Mouse (Mus musculus): ENCODE data around the gene Hist2h2aa2. TPM values are rescaled to one million over a fixed set of nuclear protein-coding genes. Genes with fewer than 3 reads are reported as not detected.

The Hist2h2aa2 gene
- total and polyA plus RNA-seq, 3 experiments = 18.4 to 11,232 TPM; not detected in 1

GRCm38 (mm10) chr3:96209242-96209641 lies 30.8 kb downstream of the Hist2h2aa2 start:
- DNase-seq (ENCODE audit: low read depth, low spot score) = no peak
- Histone ChIP-seq H3K27ac (ENCODE audit: control insufficient read depth, low read depth, low read length) (no peak overlapping the region), H3K4me3 (ENCODE audit: control insufficient read depth in 1 of 2, insufficient read depth in 1 of 2, low read depth in 2 of 2, low read length in 2 of 2) (no peak overlapping the region), H3K27me3 (ENCODE audit: control insufficient read depth in 1 of 2, insufficient read depth in 2 of 2, low read length in 2 of 2) (peaks cover 32 to 61% of the 10 kb centered on the region in 2 experiments), H3K79me2 (ENCODE audit: control insufficient read depth, insufficient read depth, low read length, poor library complexity) (no peaks in the 10 kb centered on the region), H3K4me1 (ENCODE audit: control insufficient read depth in 1 of 2, insufficient read depth in 2 of 2, low read length in 2 of 2) (no peaks in the 10 kb centered on the region), H3K36me3 (ENCODE audit: control insufficient read depth in 1 of 2, insufficient read depth in 2 of 2, low read length in 2 of 2) (no peaks in the 10 kb centered on the region), H3K9ac (ENCODE audit: control insufficient read depth, low read depth, low read length, poor library complexity, severe bottlenecking) (no peak overlapping the region), H3K9me3 (replicated peaks; ENCODE audit: insufficient read depth, low read length) (no peaks in the 10 kb centered on the region)
- TF ChIP-seq SMC3 (IDR thresholded peaks at IDR 0.05; ENCODE audit: low read depth, low read length) (peak; percentile 24), CTCF (IDR thresholded peaks at IDR 0.05 in 2 of 3, conservative IDR thresholded peaks at IDR 0.05 in 1 of 3; ENCODE audit: control insufficient read depth in 1 of 3, insufficient read depth in 1 of 3, low read depth in 2 of 3, low read length in 3 of 3, poor library complexity in 1 of 3, severe bottlenecking in 1 of 3) (peak; percentile 40 to 64 (median 50); a peak in 5 of 6 replicates), UBTF (IDR thresholded peaks at IDR 0.05; ENCODE audit: borderline replicate concordance, insufficient read depth, low read depth, low read length) (no peak), USF2 (IDR thresholded peaks at IDR 0.05; ENCODE audit: borderline replicate concordance in 1 of 2, insufficient read depth in 1 of 2, low read depth in 1 of 2, low read length in 2 of 2) (no peak), TAL1 (IDR thresholded peaks at IDR 0.05; ENCODE audit: low read length) (no peak), POLR2AphosphoS5 (IDR thresholded peaks at IDR 0.05; ENCODE audit: borderline replicate concordance, low read depth, low read length) (no peak)

DNA sequence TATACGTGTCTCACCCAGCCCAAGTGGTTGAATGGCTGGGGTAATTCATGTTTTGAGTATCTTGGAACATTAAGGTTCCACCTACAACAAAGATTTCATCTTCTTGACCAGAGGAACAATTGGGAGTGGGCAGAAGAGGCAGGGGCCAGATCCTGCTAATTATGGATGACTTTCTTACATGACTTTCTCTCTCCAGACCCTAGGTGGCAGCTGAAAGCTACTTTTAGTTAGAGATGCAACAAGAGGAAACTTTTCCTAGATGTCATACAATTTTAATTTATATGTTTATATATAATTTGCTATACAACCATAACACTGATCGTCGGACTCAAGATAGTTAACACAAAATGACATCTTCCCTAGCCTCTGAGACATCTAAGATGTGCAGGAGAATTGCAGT lies 32.3 kb downstream of the Hist2h2aa2 start:
- Histone ChIP-seq H3K9ac (ENCODE audit: control insufficient read depth, low read depth, low read length, poor library complexity, severe bottlenecking) (no peak overlapping the region), H3K4me1 (ENCODE audit: control insufficient read depth in 1 of 2, insufficient read depth in 2 of 2, low read length in 2 of 2) (no peaks in the 10 kb centered on the region), H3K79me2 (ENCODE audit: control insufficient read depth, insufficient read depth, low read length, poor library complexity) (no peaks in the 10 kb centered on the region), H3K9me3 (replicated peaks; ENCODE audit: insufficient read depth, low read length) (no peaks in the 10 kb centered on the region), H3K27ac (ENCODE audit: control insufficient read depth, low read depth, low read length) (no peak overlapping the region), H3K27me3 (ENCODE audit: control insufficient read depth in 1 of 2, insufficient read depth in 2 of 2, low read length in 2 of 2) (peaks cover 24 to 47% of the 10 kb centered on the region in 2 experiments), H3K4me3 (ENCODE audit: control insufficient read depth in 1 of 2, insufficient read depth in 1 of 2, low read depth in 2 of 2, low read length in 2 of 2) (no peak overlapping the region), H3K36me3 (ENCODE audit: control insufficient read depth in 1 of 2, insufficient read depth in 2 of 2, low read length in 2 of 2) (no peaks in the 10 kb centered on the region)
- DNase-seq (ENCODE audit: low read depth, low spot score) = peak; percentile 38
- TF ChIP-seq ZC3H11A (IDR thresholded peaks at IDR 0.05; ENCODE audit: low read depth, low read length) = peak; percentile 49
- TF ChIP-seq SMC3 (IDR thresholded peaks at IDR 0.05; ENCODE audit: low read depth, low read length) = peak; percentile 44; the same call in 1 of the 2 replicates
- TF ChIP-seq CTCF (IDR thresholded peaks at IDR 0.05 in 2 of 3, conservative IDR thresholded peaks at IDR 0.05 in 1 of 3; ENCODE audit: control insufficient read depth in 1 of 3, insufficient read depth in 1 of 3, low read depth in 2 of 3, low read length in 3 of 3, poor library complexity in 1 of 3, severe bottlenecking in 1 of 3) = peak in 1 of 3 experiments; percentile 54; a peak in 2 of 6 replicates
- no peak for TF ChIP-seq TBP (IDR thresholded peaks at IDR 0.05; ENCODE audit: low read depth, low read length)
- TF ChIP-seq ELF1 (IDR thresholded peaks at IDR 0.05; ENCODE audit: low read depth, low read length) = no peak
- no peak for TF ChIP-seq ZNF384 (IDR thresholded peaks at IDR 0.05; ENCODE audit: low read depth, low read length)
- TF ChIP-seq NELFE (IDR thresholded peaks at IDR 0.05; ENCODE audit: low read depth, low read length) = no peak
- TF ChIP-seq ETS1 (IDR thresholded peaks at IDR 0.05; ENCODE audit: low read depth, low read length) = no peak
- peak; percentile 63 for TF ChIP-seq RAD21 (IDR thresholded peaks at IDR 0.05; ENCODE audit: low read depth, low read length)
- no peak for TF ChIP-seq POLR2AphosphoS2 (IDR thresholded peaks at IDR 0.05; ENCODE audit: low read length)

All from MEL (cell line).